In genomic region chr19:41796148-41796760, GRCm38 (mm10) we compare ENCODE assay signal across 15 mouse cellular contexts. TPM values are rescaled to one million over a fixed set of nuclear protein-coding genes. Genes with fewer than 3 reads are reported as not detected.
DNase-seq lines count a peak whose midpoint lies in the region; ATAC-seq and TF ChIP-seq lines count a peak whose summit lies in the region.
"Had no signal": no experiment of that assay in that cellular context is flagged by ENCODE, and none has a peak within 500 bp of the region (broad histone marks: within the 10 kb centered on the region; RNA-seq: fewer than 3 reads in every experiment).

No protein-coding gene starts in this region.

- 82% methylated on average over 3 of the region's 3 CpGs for WGBS in heart, adult 2 months
- 54% methylated on average over 3 of the region's 3 CpGs for WGBS in limb, embryonic 15.5 days

- no peaks in the 10 kb centered on the region for H3K79me2 ChIP-seq in heart, adult 2 months (replicated peaks; ENCODE audit: control insufficient read depth, insufficient read depth, low read length)

- no peak for ATAC-seq in limb, embryonic 15.5 days (ENCODE audit: insufficient number of reproducible peaks, low FRiP score, low TSS enrichment, low read depth)
- ATAC-seq: forebrain, embryonic 13.5 days had no signal

- no peaks in the 10 kb centered on the region for H3K4me1 ChIP-seq in heart, adult 2 months (ENCODE audit: control insufficient read depth, insufficient read depth, low read length)
- H3K4me1 ChIP-seq in bone marrow macrophage, adult 2 months (ENCODE audit: control insufficient read depth, insufficient read depth, low read length): peaks cover 59% of the 10 kb centered on the region
- peaks cover 22% of the 10 kb centered on the region for H3K4me1 ChIP-seq in limb, embryonic 15.5 days

- H3K9ac ChIP-seq in heart, adult 2 months (ENCODE audit: low read depth, low read length): no peak overlapping the region
- H3K9ac ChIP-seq in limb, embryonic 15.5 days: no peak overlapping the region
- H3K9ac ChIP-seq: forebrain, embryonic 13.5 days; lung, embryonic 14.5 days had no signal

- no peaks in the 10 kb centered on the region for H3K27me3 ChIP-seq in heart, adult 2 months (ENCODE audit: control insufficient read depth, insufficient read depth, low read length)
- no peaks in the 10 kb centered on the region for H3K27me3 ChIP-seq in limb, embryonic 15.5 days
- H3K27me3 ChIP-seq: CH12.LX had no signal

- TF ChIP-seq POLR2A in heart, adult 2 months (IDR thresholded peaks at IDR 0.05; ENCODE audit: insufficient read depth, low read depth, low read length): no peak
- TF ChIP-seq POLR2A in bone marrow macrophage, adult 2 months (IDR thresholded peaks at IDR 0.05; ENCODE audit: borderline replicate concordance, low read depth, low read length): no peak

- no peaks in the 10 kb centered on the region for H3K36me3 ChIP-seq in heart, adult 2 months (ENCODE audit: control insufficient read depth, insufficient read depth, low read length)
- H3K36me3 ChIP-seq in limb, embryonic 15.5 days: no peaks in the 10 kb centered on the region

- DNase-seq in heart, adult 11 months: peak; percentile 76
- no peak for DNase-seq in heart, adult 2 months
- DNase-seq in 3134 (ENCODE audit: extremely low read depth, insufficient read length, low spot score): peak; percentile 40
- no peak for DNase-seq in urinary bladder, postnatal 4 days (ENCODE audit: low spot score in 2 of 2)
- no peak for DNase-seq in layer of hippocampus, adult 11-12 months (ENCODE audit: low spot score)
- no peak for DNase-seq in cerebellum, adult 9-10 months
- DNase-seq: gastrocnemius, postnatal 36 days; heart, postnatal 14 days; kidney, adult 8-10 months; layer of hippocampus, postnatal 36 days; lung, embryonic 14.5 days had no signal

- H3K4me2 ChIP-seq in limb, embryonic 15.5 days: no peak overlapping the region
- H3K4me2 ChIP-seq: forebrain, embryonic 13.5 days; lung, embryonic 14.5 days had no signal

- no peak for TF ChIP-seq CTCF in heart, adult 2 months (IDR thresholded peaks at IDR 0.05)
- no peak for TF ChIP-seq CTCF in bone marrow macrophage, adult 2 months (IDR thresholded peaks at IDR 0.05; ENCODE audit: low read depth, low read length)

- H3K27ac ChIP-seq in heart, adult 2 months: no peak overlapping the region
- H3K27ac ChIP-seq in bone marrow macrophage, adult 2 months (ENCODE audit: insufficient read depth, low read depth, low read length): peak overlapping the region; percentile 84
- 0 out of 2 replicates have a peak overlapping the region, but pooled peaks have one; percentile 8 for H3K27ac ChIP-seq in limb, embryonic 15.5 days
- H3K27ac ChIP-seq: forebrain, embryonic 13.5 days had no signal

- no peak overlapping the region for H3K4me3 ChIP-seq in heart, adult 2 months
- no peak overlapping the region for H3K4me3 ChIP-seq in bone marrow macrophage, adult 2 months (ENCODE audit: insufficient read depth, low read length)
- H3K4me3 ChIP-seq in limb, embryonic 15.5 days: no peak overlapping the region
- H3K4me3 ChIP-seq: forebrain, embryonic 13.5 days had no signal

- intact Hi-C loops in heart, adult 2 months (cut with DNase I): no loop called here

- no peaks in the 10 kb centered on the region for H3K9me3 ChIP-seq in limb, embryonic 15.5 days
- H3K9me3 ChIP-seq: forebrain, embryonic 13.5 days had no signal

- TF ChIP-seq EP300 in heart, adult 2 months (IDR thresholded peaks at IDR 0.05; ENCODE audit: insufficient read depth, low read depth, low read length): no peak

RNA-seq across cellular contexts. Expression of gene Arhgap19, which starts 5.6 kb away (rescaled TPM):
- total RNA-seq in heart, adult 2 months (2021): 1 to 10 TPM; 1.7 to 2.0 TPM
- 1.4 and 2.1 TPM in 2 replicates for polyA plus RNA-seq in heart, adult 2 months (2012; rRNA removed)
- 67.7 and 73.9 TPM in 2 replicates for polyA plus RNA-seq in bone marrow macrophage, adult 2 months (2012; ENCODE audit: insufficient read depth, insufficient read length, missing spikeins)
- polyA plus RNA-seq in limb, embryonic 15.5 days (2015; fragmentation: Nextera tagmentation; extraction: Ambion mirVana): 16.2 and 17.2 TPM in 2 replicates

RNA-seq across cellular contexts. Expression of gene Frat1, which starts 33.5 kb away (rescaled TPM):
- 1 to 10 TPM; 2.5 to 3.9 TPM for total RNA-seq in heart, adult 2 months (2021)
- 1.3 TPM in 2 replicates for polyA plus RNA-seq in heart, adult 2 months (2012; rRNA removed)
- 6.3 and 7.7 TPM in 2 replicates for polyA plus RNA-seq in bone marrow macrophage, adult 2 months (2012; ENCODE audit: insufficient read depth, insufficient read length, missing spikeins)
- polyA plus RNA-seq in limb, embryonic 15.5 days (2015; fragmentation: Nextera tagmentation; extraction: Ambion mirVana): 3.8 and 4.0 TPM in 2 replicates

RNA-seq across cellular contexts. Expression of gene Frat2, which starts 51.7 kb away (rescaled TPM):
- 1 to 10 TPM; 2.7 to 4.9 TPM for total RNA-seq in heart, adult 2 months (2021)
- 1.4 and 1.7 TPM in 2 replicates for polyA plus RNA-seq in heart, adult 2 months (2012; rRNA removed)
- 4.4 and 4.5 TPM in 2 replicates for polyA plus RNA-seq in bone marrow macrophage, adult 2 months (2012; ENCODE audit: insufficient read depth, insufficient read length, missing spikeins)
- 2.1 and 2.2 TPM in 2 replicates for polyA plus RNA-seq in limb, embryonic 15.5 days (2015; fragmentation: Nextera tagmentation; extraction: Ambion mirVana)

RNA-seq across cellular contexts. Expression of gene Slit1, which starts 52.8 kb away (rescaled TPM):
- under 1 TPM; 0.05 to 0.07 TPM for total RNA-seq in heart, adult 2 months (2021)
- 0.03 and 0.06 TPM in 2 replicates for polyA plus RNA-seq in heart, adult 2 months (2012; rRNA removed)
- polyA plus RNA-seq in bone marrow macrophage, adult 2 months (2012; ENCODE audit: insufficient read depth, insufficient read length, missing spikeins): 4.6 and 6.8 TPM in 2 replicates
- polyA plus RNA-seq in limb, embryonic 15.5 days (2015; fragmentation: Nextera tagmentation; extraction: Ambion mirVana): 0.28 and 0.62 TPM in 2 replicates

Comparison
In these comparisons a context has a peak if more than half of its experiments do, and no peak if none do; other contexts are left out.
1. DNase-seq: peak in heart, adult 11 months (single experiment) and 3134 (single experiment); none in heart, adult 2 months (0 of 2), urinary bladder, postnatal 4 days (0 of 2), layer of hippocampus, adult 11-12 months (single experiment) and cerebellum, adult 9-10 months (single experiment).